Mouse (Mus musculus): ENCODE measurements at regions not wholly inside any gene's neighbourhood (a gene's known extent, or its start where the extent isn't known, plus 50 kb on each side); places are given as distances from the start of the nearest gene placed in this dataset.

- H3K4me2 ChIP-seq = no peak overlapping the region
- H3K36me3 ChIP-seq (ENCODE audit: control insufficient read depth, insufficient read depth, low read length) = no peaks in the 10 kb centered on the region
- no peak for ATAC-seq (replicated peaks; ENCODE audit: insufficient number of reproducible peaks, low FRiP score, low TSS enrichment)
- H3K27ac ChIP-seq (ENCODE audit: low read depth, low read length) = no peak overlapping the region
- 33% methylated on average over 2 of the region's 2 CpGs for WGBS (ENCODE audit: insufficient replicate concordance)
- H3K4me3 ChIP-seq (ENCODE audit: low read depth, low read length) = no peak overlapping the region
- no peaks in the 10 kb centered on the region for H3K27me3 ChIP-seq (ENCODE audit: control insufficient read depth, insufficient read depth, low read length)
- no peaks in the 10 kb centered on the region for H3K4me1 ChIP-seq (ENCODE audit: control insufficient read depth, insufficient read depth, low read length)
- H3K9me3 ChIP-seq (replicated peaks; ENCODE audit: control insufficient read depth, low read length) = no peaks in the 10 kb centered on the region
- no peak overlapping the region for H3K9ac ChIP-seq (ENCODE audit: low read depth, low read length)
Measured at GRCm38 (mm10) chr10:37841842-37842241, 703.1 kb upstream of the Marcks start.

- WGBS (ENCODE audit: insufficient replicate concordance) = 49% methylated on average over 2 of the region's 2 CpGs
- no peak overlapping the region for H3K4me2 ChIP-seq
- no peaks in the 10 kb centered on the region for H3K27me3 ChIP-seq (ENCODE audit: control insufficient read depth, insufficient read depth, low read length)
- H3K9me3 ChIP-seq (replicated peaks; ENCODE audit: control insufficient read depth, low read length) = no peaks in the 10 kb centered on the region
- no peak overlapping the region for H3K4me3 ChIP-seq (ENCODE audit: low read depth, low read length)
- no peak overlapping the region for H3K27ac ChIP-seq (ENCODE audit: low read depth, low read length)
- ATAC-seq (replicated peaks; ENCODE audit: insufficient number of reproducible peaks, low FRiP score, low TSS enrichment) = no peak
- H3K4me1 ChIP-seq (ENCODE audit: control insufficient read depth, insufficient read depth, low read length) = no peaks in the 10 kb centered on the region
- no peaks in the 10 kb centered on the region for H3K36me3 ChIP-seq (ENCODE audit: control insufficient read depth, insufficient read depth, low read length)
- H3K9ac ChIP-seq (ENCODE audit: low read depth, low read length) = no peak overlapping the region
Measured at GRCm38 (mm10) chr10:37837721-37838120, 699.0 kb upstream of the Marcks start.

- H3K27me3 ChIP-seq (ENCODE audit: control insufficient read depth, insufficient read depth, low read length) = no peaks in the 10 kb centered on the region
- no peaks in the 10 kb centered on the region for H3K4me1 ChIP-seq (ENCODE audit: control insufficient read depth, insufficient read depth, low read length)
- no peaks in the 10 kb centered on the region for H3K36me3 ChIP-seq (ENCODE audit: control insufficient read depth, insufficient read depth, low read length)
- no peak overlapping the region for H3K4me3 ChIP-seq (ENCODE audit: low read depth, low read length)
- H3K9me3 ChIP-seq (replicated peaks; ENCODE audit: control insufficient read depth, low read length) = no peaks in the 10 kb centered on the region
- no peak for ATAC-seq (replicated peaks; ENCODE audit: insufficient number of reproducible peaks, low FRiP score, low TSS enrichment)
- no peak overlapping the region for H3K4me2 ChIP-seq
- H3K27ac ChIP-seq (ENCODE audit: low read depth, low read length) = no peak overlapping the region
- 69% methylated on average over 2 of the region's 2 CpGs for WGBS (ENCODE audit: insufficient replicate concordance)
- no peak overlapping the region for H3K9ac ChIP-seq (ENCODE audit: low read depth, low read length)
Measured at GRCm38 (mm10) chr10:37813026-37813425, 674.3 kb upstream of the Marcks start.

DNA sequence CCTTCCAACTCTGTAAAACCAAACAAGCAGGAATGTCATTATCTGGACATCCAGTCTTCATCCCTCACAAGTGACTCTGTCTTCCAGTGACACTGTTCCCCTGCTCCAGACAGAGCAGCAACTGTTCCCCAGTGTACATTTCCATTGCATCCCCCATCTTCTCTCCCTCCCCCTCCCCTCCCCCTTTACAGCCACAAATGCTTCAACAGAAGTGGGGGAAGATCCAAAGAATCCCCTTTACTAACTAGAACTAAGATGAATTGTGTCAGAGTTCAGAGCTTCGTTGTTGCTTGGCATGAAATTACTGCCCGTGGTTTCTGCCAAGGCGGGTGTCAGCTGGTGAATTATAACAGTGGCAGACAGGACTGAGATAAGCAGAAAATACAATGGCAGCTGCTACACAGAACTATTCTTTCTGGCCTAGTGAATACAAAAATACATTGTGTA lies 673.7 kb upstream of the Marcks start:
- Histone ChIP-seq H3K27ac (ENCODE audit: low read depth, low read length) (no peak overlapping the region), H3K4me2 (no peak overlapping the region), H3K4me3 (ENCODE audit: low read depth, low read length) (no peak overlapping the region), H3K9me3 (replicated peaks; ENCODE audit: control insufficient read depth, low read length) (no peaks in the 10 kb centered on the region), H3K4me1 (ENCODE audit: control insufficient read depth, insufficient read depth, low read length) (no peaks in the 10 kb centered on the region), H3K36me3 (ENCODE audit: control insufficient read depth, insufficient read depth, low read length) (no peaks in the 10 kb centered on the region), H3K27me3 (ENCODE audit: control insufficient read depth, insufficient read depth, low read length) (no peaks in the 10 kb centered on the region), H3K9ac (ENCODE audit: low read depth, low read length) (no peak overlapping the region)
- no peak for ATAC-seq (replicated peaks; ENCODE audit: insufficient number of reproducible peaks, low FRiP score, low TSS enrichment)
- WGBS (ENCODE audit: insufficient replicate concordance) = 43% methylated on average over 3 of the region's 3 CpGs

GRCm38 (mm10) chr10:37811789-37812188 lies 673.1 kb upstream of the Marcks start:
- Histone ChIP-seq H3K27ac (ENCODE audit: low read depth, low read length) (no peak overlapping the region), H3K4me2 (no peak overlapping the region), H3K36me3 (ENCODE audit: control insufficient read depth, insufficient read depth, low read length) (no peaks in the 10 kb centered on the region), H3K4me1 (ENCODE audit: control insufficient read depth, insufficient read depth, low read length) (no peaks in the 10 kb centered on the region), H3K9ac (ENCODE audit: low read depth, low read length) (no peak overlapping the region), H3K9me3 (replicated peaks; ENCODE audit: control insufficient read depth, low read length) (no peaks in the 10 kb centered on the region), H3K4me3 (ENCODE audit: low read depth, low read length) (no peak overlapping the region), H3K27me3 (ENCODE audit: control insufficient read depth, insufficient read depth, low read length) (no peaks in the 10 kb centered on the region)
- no peak for ATAC-seq (replicated peaks; ENCODE audit: insufficient number of reproducible peaks, low FRiP score, low TSS enrichment)
- 83% methylated on average over 5 of the region's 5 CpGs for WGBS (ENCODE audit: insufficient replicate concordance)

- Histone ChIP-seq H3K9me3 (replicated peaks; ENCODE audit: control insufficient read depth, low read length) (no peaks in the 10 kb centered on the region), H3K27me3 (ENCODE audit: control insufficient read depth, insufficient read depth, low read length) (no peaks in the 10 kb centered on the region), H3K4me3 (ENCODE audit: low read depth, low read length) (no peak overlapping the region), H3K4me2 (no peak overlapping the region), H3K4me1 (ENCODE audit: control insufficient read depth, insufficient read depth, low read length) (no peaks in the 10 kb centered on the region), H3K9ac (ENCODE audit: low read depth, low read length) (no peak overlapping the region), H3K27ac (ENCODE audit: low read depth, low read length) (no peak overlapping the region), H3K36me3 (ENCODE audit: control insufficient read depth, insufficient read depth, low read length) (no peaks in the 10 kb centered on the region)
- WGBS (ENCODE audit: insufficient replicate concordance) = 64% methylated on average over 4 of the region's 4 CpGs
- no peak for ATAC-seq (replicated peaks; ENCODE audit: insufficient number of reproducible peaks, low FRiP score, low TSS enrichment)
Measured at GRCm38 (mm10) chr10:37803225-37803805, 664.6 kb upstream of the Marcks start.

- no peaks in the 10 kb centered on the region for H3K27me3 ChIP-seq (ENCODE audit: control insufficient read depth, insufficient read depth, low read length)
- no peak for ATAC-seq (replicated peaks; ENCODE audit: insufficient number of reproducible peaks, low FRiP score, low TSS enrichment)
- no peak overlapping the region for H3K9ac ChIP-seq (ENCODE audit: low read depth, low read length)
- no peak overlapping the region for H3K27ac ChIP-seq (ENCODE audit: low read depth, low read length)
- no peak overlapping the region for H3K4me2 ChIP-seq
- no peaks in the 10 kb centered on the region for H3K9me3 ChIP-seq (replicated peaks; ENCODE audit: control insufficient read depth, low read length)
- H3K4me1 ChIP-seq (ENCODE audit: control insufficient read depth, insufficient read depth, low read length) = no peaks in the 10 kb centered on the region
- WGBS (ENCODE audit: insufficient replicate concordance) = 81% methylated on average over 2 of the region's 2 CpGs
- H3K4me3 ChIP-seq (ENCODE audit: low read depth, low read length) = no peak overlapping the region
- H3K36me3 ChIP-seq (ENCODE audit: control insufficient read depth, insufficient read depth, low read length) = no peaks in the 10 kb centered on the region
Measured at GRCm38 (mm10) chr10:37799397-37799796, 660.7 kb upstream of the Marcks start.

DNA sequence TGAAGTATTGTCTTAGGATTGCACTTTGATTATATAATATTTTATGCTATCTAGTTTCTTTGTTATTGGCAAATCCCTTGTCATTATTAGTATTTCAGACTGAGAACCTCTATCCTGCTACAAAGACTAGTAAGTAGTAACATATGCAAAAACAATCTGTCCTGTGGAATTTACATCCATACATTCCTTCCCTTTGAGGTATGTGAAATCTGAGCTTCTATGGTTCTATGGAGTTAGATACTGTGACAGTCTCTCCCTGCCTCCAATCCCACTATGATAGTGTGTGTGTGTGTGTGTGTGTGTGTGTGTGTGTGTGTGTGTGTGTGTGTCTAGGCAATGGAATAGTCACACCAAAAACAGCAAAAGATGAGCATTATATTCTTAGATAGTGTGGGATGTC lies 659.6 kb upstream of the Marcks start:
- H3K4me2 ChIP-seq = no peak overlapping the region
- no peak overlapping the region for H3K9ac ChIP-seq (ENCODE audit: low read depth, low read length)
- ATAC-seq (replicated peaks; ENCODE audit: insufficient number of reproducible peaks, low FRiP score, low TSS enrichment) = no peak
- H3K27me3 ChIP-seq (ENCODE audit: control insufficient read depth, insufficient read depth, low read length) = no peaks in the 10 kb centered on the region
- H3K9me3 ChIP-seq (replicated peaks; ENCODE audit: control insufficient read depth, low read length) = no peaks in the 10 kb centered on the region
- H3K27ac ChIP-seq (ENCODE audit: low read depth, low read length) = no peak overlapping the region
- H3K4me3 ChIP-seq (ENCODE audit: low read depth, low read length) = no peak overlapping the region
- H3K36me3 ChIP-seq (ENCODE audit: control insufficient read depth, insufficient read depth, low read length) = no peaks in the 10 kb centered on the region
- no peaks in the 10 kb centered on the region for H3K4me1 ChIP-seq (ENCODE audit: control insufficient read depth, insufficient read depth, low read length)

DNA sequence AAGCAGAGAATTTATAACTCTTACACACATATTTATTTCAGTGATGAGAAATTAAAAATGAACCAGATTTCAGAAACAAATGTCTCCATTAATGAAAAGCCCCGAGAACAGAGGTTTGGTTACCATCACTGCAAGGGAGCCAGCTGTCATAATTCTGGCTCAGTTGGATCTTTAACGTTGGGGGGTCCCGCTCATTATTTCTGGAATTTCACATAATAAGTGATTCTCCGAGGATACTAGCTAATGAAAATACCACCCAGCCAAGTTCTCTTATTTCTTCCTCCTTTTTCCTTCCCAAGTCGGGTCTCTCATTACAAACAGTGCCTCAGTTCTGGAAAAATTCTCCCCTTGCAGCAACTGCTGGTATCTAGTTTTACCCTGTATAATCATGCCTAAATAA lies 659.0 kb upstream of the Marcks start:
- Histone ChIP-seq H3K36me3 (ENCODE audit: control insufficient read depth, insufficient read depth, low read length) (no peaks in the 10 kb centered on the region), H3K9me3 (replicated peaks; ENCODE audit: control insufficient read depth, low read length) (no peaks in the 10 kb centered on the region), H3K27ac (ENCODE audit: low read depth, low read length) (no peak overlapping the region), H3K4me3 (ENCODE audit: low read depth, low read length) (no peak overlapping the region), H3K4me2 (no peak overlapping the region), H3K4me1 (ENCODE audit: control insufficient read depth, insufficient read depth, low read length) (no peaks in the 10 kb centered on the region), H3K9ac (ENCODE audit: low read depth, low read length) (no peak overlapping the region), H3K27me3 (ENCODE audit: control insufficient read depth, insufficient read depth, low read length) (no peaks in the 10 kb centered on the region)
- WGBS (ENCODE audit: insufficient replicate concordance) = 73% methylated on average over 5 of the region's 5 CpGs
- ATAC-seq (replicated peaks; ENCODE audit: insufficient number of reproducible peaks, low FRiP score, low TSS enrichment) = no peak

Data from heart, embryonic 11.5 days (tissue).